Mouse (Mus musculus): Measurements from ENCODE around the gene Gsk3a. TPM values are rescaled to one million over a fixed set of nuclear protein-coding genes. Genes with fewer than 3 reads are reported as not detected.

The Gsk3a gene
- total and polyA plus RNA-seq, 3 experiments: 45.8 to 76.1 (median 47.5) TPM

GRCm38 (mm10) chr7:25230690-25231285 is 6.9 kb downstream of the Gsk3a start:
- H3K27ac ChIP-seq (ENCODE audit: insufficient read depth, low read depth): 0 out of 2 replicates have a peak overlapping the region, but pooled peaks have one; percentile 13
- DNase-seq (ENCODE audit: extremely low read depth): no peak

GRCm38 (mm10) chr7:25227523-25228300 is 9.9 kb downstream of the Gsk3a start:
- dilution Hi-C loops (cut with MboI; ENCODE audit: extremely low pct_ligation_motif_present, extremely low pct_unique_long_range_greater_than_20kb, low sequenced_read_pairs) (no loop called here), in situ Hi-C loops (cut with MboI; ENCODE audit: low pct_ligation_motif_present, low pct_unique_long_range_greater_than_20kb, low sequenced_read_pairs) (no loop called here)
- Histone ChIP-seq H3K9me3 (replicated peaks; ENCODE audit: low read length) (no peaks in the 10 kb centered on the region), H3K79me2 (replicated peaks; ENCODE audit: control insufficient read depth, extremely low read depth, insufficient read depth, poor library complexity, severe bottlenecking) (no peaks in the 10 kb centered on the region; the same call in 1 of the 2 replicates), H3K4me1 (ENCODE audit: control insufficient read depth in 1 of 2, insufficient read depth in 2 of 2) (peaks cover 4 to 5% of the 10 kb centered on the region in 2 experiments; a peak in 3 of 4 replicates), H3K36me3 (replicated peaks in 1 of 2; ENCODE audit: control insufficient read depth in 1 of 2, insufficient read depth in 1 of 2, low read length in 1 of 2) (peaks cover 85 to 97% of the 10 kb centered on the region in 2 experiments), H3K4me3 (replicated peaks in 1 of 3; ENCODE audit: low read depth in 2 of 3, low read length in 2 of 3, poor library complexity in 1 of 3) (no peak overlapping the region), H3K9ac (ENCODE audit: insufficient read depth, low read depth) (no peak overlapping the region), H3K27ac (ENCODE audit: insufficient read depth, low read depth) (no peak overlapping the region), H3K4me2 (ENCODE audit: insufficient read depth, low read depth, poor library complexity, severe bottlenecking) (no peak overlapping the region), H3K27me3 (replicated peaks) (no peaks in the 10 kb centered on the region)
- no peak for TF ChIP-seq MAFK (IDR thresholded peaks at IDR 0.05; ENCODE audit: insufficient replicate concordance, low read length)
- TF ChIP-seq MAX (IDR thresholded peaks at IDR 0.05; ENCODE audit: low read length): no peak
- TF ChIP-seq ETS1 (conservative IDR thresholded peaks at IDR 0.05; ENCODE audit: low read depth, low read length): no peak
- no peak for TF ChIP-seq KAT2A (IDR thresholded peaks at IDR 0.05; ENCODE audit: insufficient replicate concordance, low read length)
- peak; percentile 48; the same call in 1 of the 2 replicates for TF ChIP-seq POLR2AphosphoS2 (IDR thresholded peaks at IDR 0.05; ENCODE audit: low read depth, low read length)
- TF ChIP-seq ZMIZ1 (IDR thresholded peaks at IDR 0.05; ENCODE audit: low read depth, low read length): no peak
- TF ChIP-seq POLR2A (IDR thresholded peaks at IDR 0.05; ENCODE audit: low read depth, low read length): peak; percentile 14; the same call in 1 of the 2 replicates
- no peak for TF ChIP-seq CHD1 (IDR thresholded peaks at IDR 0.05; ENCODE audit: low read depth, low read length)
- TF ChIP-seq CTCF (conservative IDR thresholded peaks at IDR 0.05 in 1 of 2, IDR thresholded peaks at IDR 0.05 in 1 of 2; ENCODE audit: low read depth in 2 of 2, low read length in 2 of 2): no peak
- TF ChIP-seq PAX5 (IDR thresholded peaks at IDR 0.05; ENCODE audit: low read length): no peak
- no peak for TF ChIP-seq EP300 (IDR thresholded peaks at IDR 0.05; ENCODE audit: low read length)
- TF ChIP-seq NELFE (IDR thresholded peaks at IDR 0.05; ENCODE audit: low read depth, low read length): no peak
- no peak for DNase-seq (ENCODE audit: extremely low read depth)

More at GRCm38 (mm10) chr7:25230690-25231285, 6.9 kb downstream of the Gsk3a start:
- Histone ChIP-seq H3K9ac (ENCODE audit: insufficient read depth, low read depth) (no peak overlapping the region), H3K79me2 (replicated peaks; ENCODE audit: control insufficient read depth, extremely low read depth, insufficient read depth, poor library complexity, severe bottlenecking) (peaks cover 20% of the 10 kb centered on the region), H3K4me3 (replicated peaks in 1 of 3; ENCODE audit: low read depth in 2 of 3, low read length in 2 of 3, poor library complexity in 1 of 3) (no peak overlapping the region), H3K27me3 (replicated peaks) (no peaks in the 10 kb centered on the region), H3K36me3 (replicated peaks in 1 of 2; ENCODE audit: control insufficient read depth in 1 of 2, insufficient read depth in 1 of 2, low read length in 1 of 2) (peaks cover 92 to 98% of the 10 kb centered on the region in 2 experiments), H3K9me3 (replicated peaks; ENCODE audit: low read length) (no peaks in the 10 kb centered on the region), H3K4me2 (ENCODE audit: insufficient read depth, low read depth, poor library complexity, severe bottlenecking) (no peak overlapping the region), H3K4me1 (ENCODE audit: control insufficient read depth in 1 of 2, insufficient read depth in 2 of 2) (peaks cover 8 to 21% of the 10 kb centered on the region in 2 experiments)
- in situ Hi-C loops (cut with MboI; ENCODE audit: low pct_ligation_motif_present, low pct_unique_long_range_greater_than_20kb, low sequenced_read_pairs): no loop called here
- TF ChIP-seq POLR2A (IDR thresholded peaks at IDR 0.05; ENCODE audit: low read depth, low read length) (peak; percentile 13; the same call in 1 of the 2 replicates), RAD21 (IDR thresholded peaks at IDR 0.05; ENCODE audit: low read depth, low read length) (no peak)
- dilution Hi-C loops (cut with MboI; ENCODE audit: extremely low pct_ligation_motif_present, extremely low pct_unique_long_range_greater_than_20kb, low sequenced_read_pairs): no loop called here

All from CH12.LX (cell line).